Mouse (Mus musculus) intestine, postnatal 0 days (tissue): ENCODE measurements around the gene Afap1l2. TPM values are rescaled to one million over a fixed set of nuclear protein-coding genes. Genes with fewer than 3 reads are reported as not detected.

Experiments used
- ATAC-seq: fragments of 200-750 bp; cut with Nextera tagmentation; 2 replicates; pipeline ENCODE4 v1.8.0; 2017; ENCODE audit warnings: mild to moderate bottlenecking, moderate TSS enrichment, moderate library complexity
- H3K27ac ChIP-seq: fragments of 300-500 bp; sonication (generic); 2 replicates; pipeline ENCODE4 v1.5.1; 2014; ENCODE audit warnings: mild to moderate bottlenecking, low read depth, low read length, moderate library complexity
- H3K27me3 ChIP-seq: fragments of 300-500 bp; sonication (generic); replicated peaks from 2 replicates; pipeline ENCODE4 v1.6.1; 2014; ENCODE audit warnings: low read length, mixed read lengths; ENCODE audit not compliant: control insufficient read depth, insufficient read depth
- H3K36me3 ChIP-seq: fragments of 300-500 bp; sonication (generic); 2 replicates; pipeline ENCODE4 v1.6.1; 2014; ENCODE audit warnings: mild to moderate bottlenecking, moderate library complexity; ENCODE audit not compliant: control insufficient read depth, insufficient read depth
- H3K4me1 ChIP-seq: fragments of 300-500 bp; sonication (generic); replicated peaks from 2 replicates; pipeline ENCODE4 v1.6.1; 2014; ENCODE audit warnings: antibody characterized with exemption, low read length, mixed read lengths; ENCODE audit not compliant: control insufficient read depth, insufficient read depth
- H3K4me2 ChIP-seq: fragments of 300-500 bp; sonication (generic); replicated peaks from 2 replicates; pipeline ENCODE4 v1.6.1; 2014; ENCODE audit warnings: low read depth, mild to moderate bottlenecking, moderate library complexity
- H3K4me3 ChIP-seq: fragments of 300-500 bp; sonication (generic); 2 replicates; pipeline ENCODE4 v1.5.1; 2014; ENCODE audit warnings: low read depth, low read length
- H3K9ac ChIP-seq: fragments of 300-500 bp; sonication (generic); 2 replicates; pipeline ENCODE4 v1.6.1; 2014; ENCODE audit warnings: mild to moderate bottlenecking, low read depth, low read length
- H3K9me3 ChIP-seq: fragments of 300-500 bp; sonication (generic); 2 replicates; pipeline ENCODE4 v1.6.1; 2016; ENCODE audit warnings: mixed run types; ENCODE audit not compliant: control insufficient read depth
- CTCF ChIP-seq: sonication (generic); IDR thresholded peaks from 2 replicates; pipeline ENCODE4 v1.5.1; 2016; ENCODE audit warnings: low read depth, mild to moderate bottlenecking, control low read depth, antibody characterized with exemption, moderate library complexity
- WGBS: fragments of 180-500 bp; shearing (Covaris S2); extraction: QIAGEN DNeasy Blood & Tissue Kit; methylation state at CpG from one replicate; pipeline ENCODE4 v1.1.7; 2014; 5-methylcytosine and 5-hydroxymethylcytosine counted together
- polyA plus RNA-seq: library from polyadenylated mRNA; unstranded; fragments of >200 nt; fragmentation: Nextera tagmentation; extraction: Ambion mirVana; gene quantifications from 2 replicates; pipeline ENCODE4 v1.2.1, GENCODE M21; 2015

Afap1l2 gene
- polyA plus RNA-seq, 1 experiment from 2014 or later: 7.1 TPM

GRCm38 (mm10) chr19:56915084-56915483 is 92.9 kb downstream of the Afap1l2 start:
- no peak overlapping the region for H3K9ac ChIP-seq
- H3K4me1 ChIP-seq: no peaks in the 10 kb centered on the region
- no peak overlapping the region for H3K4me3 ChIP-seq
- no peak overlapping the region for H3K4me2 ChIP-seq
- H3K9me3 ChIP-seq: no peaks in the 10 kb centered on the region
- H3K36me3 ChIP-seq: peaks cover 5% of the 10 kb centered on the region; the same call in 1 of the 2 replicates
- no peaks in the 10 kb centered on the region; the same call in 1 of the 2 replicates for H3K27me3 ChIP-seq
- TF ChIP-seq CTCF: no peak
- ATAC-seq: peak; percentile 52; the same call in 1 of the 2 replicates
- no peak overlapping the region for H3K27ac ChIP-seq
- WGBS: 25% methylated on average over 6 of the region's 6 CpGs

DNA sequence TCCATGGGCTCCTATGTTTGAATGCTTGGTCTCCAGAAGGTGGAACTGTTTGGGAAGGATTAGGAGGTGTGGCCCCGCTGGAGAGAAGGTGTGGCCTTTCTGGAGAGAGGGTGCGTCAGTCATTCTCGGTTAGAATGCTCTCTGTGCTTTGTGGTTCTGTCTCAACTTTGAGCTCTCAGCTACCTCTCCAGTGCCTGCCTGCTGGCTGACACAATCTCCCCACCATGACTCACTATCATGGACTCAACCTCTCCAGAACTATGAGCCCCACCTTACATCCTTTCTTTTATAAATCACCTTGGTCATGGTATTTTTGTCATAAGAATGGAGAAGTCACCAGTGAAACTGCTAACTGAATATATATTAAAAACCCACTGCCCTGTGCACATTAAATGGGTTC is 93.4 kb downstream of the Afap1l2 start:
- Histone ChIP-seq H3K27ac (no peak overlapping the region), H3K4me3 (no peak overlapping the region), H3K4me2 (no peak overlapping the region), H3K27me3 (no peaks in the 10 kb centered on the region), H3K9ac (no peak overlapping the region), H3K36me3 (peaks cover 5% of the 10 kb centered on the region; the same call in 1 of the 2 replicates), H3K4me1 (no peaks in the 10 kb centered on the region), H3K9me3 (no peaks in the 10 kb centered on the region)
- WGBS: 94% methylated on average over 3 of the region's 3 CpGs
- no peak for TF ChIP-seq CTCF
- ATAC-seq: peak; percentile 34; the same call in 1 of the 2 replicates

DNA sequence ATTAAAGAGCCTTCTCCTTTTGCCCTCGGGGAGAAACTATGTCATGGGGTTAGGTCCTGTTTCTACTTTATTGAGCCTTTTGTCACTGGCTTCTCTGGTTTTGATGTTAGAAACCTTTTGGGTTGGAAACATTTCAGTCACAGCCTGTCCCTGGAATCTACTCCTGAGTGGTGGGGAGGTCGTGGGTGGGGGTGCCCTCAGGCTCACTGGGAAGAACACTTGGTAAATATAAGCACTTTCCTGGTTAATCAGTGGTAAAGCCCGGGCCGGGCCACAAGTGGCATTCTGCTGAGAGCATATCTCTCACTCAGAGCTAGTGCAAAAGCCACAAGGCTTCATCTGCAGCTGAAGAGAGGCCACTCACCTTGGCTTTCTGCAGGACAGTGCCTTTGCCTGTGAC is 94.3 kb downstream of the Afap1l2 start:
- H3K27ac ChIP-seq: no peak overlapping the region
- H3K36me3 ChIP-seq: peaks cover 5% of the 10 kb centered on the region; the same call in 1 of the 2 replicates
- no peaks in the 10 kb centered on the region for H3K4me1 ChIP-seq
- H3K9me3 ChIP-seq: no peaks in the 10 kb centered on the region
- TF ChIP-seq CTCF: no peak
- H3K9ac ChIP-seq: no peak overlapping the region
- no peak for ATAC-seq
- no peaks in the 10 kb centered on the region for H3K27me3 ChIP-seq
- no peak overlapping the region for H3K4me2 ChIP-seq
- no peak overlapping the region for H3K4me3 ChIP-seq
- WGBS: 48% methylated on average over 4 of the region's 4 CpGs

- WGBS: 72% methylated on average over 11 of the region's 11 CpGs
- H3K4me1 ChIP-seq: no peaks in the 10 kb centered on the region
- H3K4me3 ChIP-seq: no peak overlapping the region
- ATAC-seq: no peak
- no peak for TF ChIP-seq CTCF
- H3K27me3 ChIP-seq: no peaks in the 10 kb centered on the region
- no peaks in the 10 kb centered on the region for H3K9me3 ChIP-seq
- H3K27ac ChIP-seq: no peak overlapping the region
- H3K36me3 ChIP-seq: peaks cover 1% of the 10 kb centered on the region; the same call in 1 of the 2 replicates
- no peak overlapping the region for H3K4me2 ChIP-seq
- no peak overlapping the region for H3K9ac ChIP-seq
Measured at GRCm38 (mm10) chr19:56910561-56910960, 97.5 kb downstream of the Afap1l2 start.

- no peak overlapping the region for H3K27ac ChIP-seq
- TF ChIP-seq CTCF: peak; percentile 94
- no peak overlapping the region for H3K9ac ChIP-seq
- no peaks in the 10 kb centered on the region for H3K9me3 ChIP-seq
- H3K4me2 ChIP-seq: no peak overlapping the region
- no peak overlapping the region for H3K4me3 ChIP-seq
- H3K36me3 ChIP-seq: no peaks in the 10 kb centered on the region
- no peaks in the 10 kb centered on the region for H3K4me1 ChIP-seq
- no peaks in the 10 kb centered on the region for H3K27me3 ChIP-seq
- ATAC-seq: peak; percentile 28; the same call in 1 of the 2 replicates
- WGBS: 75% methylated on average over 17 of the region's 17 CpGs
Measured at GRCm38 (mm10) chr19:56908472-56909270, 99.4 kb downstream of the Afap1l2 start.

DNA sequence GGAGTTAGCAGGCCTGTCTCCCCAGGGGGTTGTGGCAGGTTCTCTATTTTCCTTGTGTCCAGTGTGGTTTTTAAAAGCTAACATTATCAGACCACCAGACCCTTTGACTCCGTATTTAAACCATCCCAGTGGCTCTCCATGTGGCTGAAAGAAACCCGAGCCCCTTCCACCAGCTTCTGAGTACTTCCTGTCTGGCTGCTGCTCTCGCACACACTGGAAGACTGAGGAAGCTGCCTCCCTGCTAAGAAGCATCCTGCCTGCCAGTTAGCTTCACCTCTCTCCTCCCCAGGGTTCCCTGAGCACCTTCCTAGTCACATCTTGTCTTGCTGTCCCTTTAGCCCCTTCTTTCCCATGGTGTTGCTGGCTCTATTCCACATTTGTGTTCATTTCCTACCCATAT is 100.2 kb downstream of the Afap1l2 start:
- Histone ChIP-seq H3K4me3 (no peak overlapping the region), H3K36me3 (no peaks in the 10 kb centered on the region), H3K9me3 (no peaks in the 10 kb centered on the region), H3K4me1 (no peaks in the 10 kb centered on the region), H3K27me3 (no peaks in the 10 kb centered on the region), H3K27ac (no peak overlapping the region), H3K4me2 (no peak overlapping the region), H3K9ac (no peak overlapping the region)
- WGBS: 60% methylated on average over 3 of the region's 3 CpGs
- ATAC-seq: no peak
- TF ChIP-seq CTCF: no peak
